Mouse (Mus musculus) ES-Bruce4 (cell line): ENCODE measurements at regions not wholly inside any gene's neighbourhood (a gene's known extent, or its start where the extent isn't known, plus 50 kb on each side); places are given as distances from the start of the nearest gene placed in this dataset.

ENCODE experiments used
- CTCF ChIP-seq: IDR thresholded peaks from one replicate; pipeline ENCODE4 v1.8.1; 2011; ENCODE audit warnings: low read depth, low read length
- EP300 ChIP-seq: IDR thresholded peaks from 2 replicates; pipeline ENCODE4 v1.6.1; 2011; ENCODE audit warnings: low read depth, low read length; ENCODE audit not compliant: insufficient read depth
- POLR2A ChIP-seq: IDR thresholded peaks from one replicate; pipeline ENCODE4 v1.8.1; 2011; ENCODE audit warnings: low read length; ENCODE audit not compliant: insufficient read depth

DNA sequence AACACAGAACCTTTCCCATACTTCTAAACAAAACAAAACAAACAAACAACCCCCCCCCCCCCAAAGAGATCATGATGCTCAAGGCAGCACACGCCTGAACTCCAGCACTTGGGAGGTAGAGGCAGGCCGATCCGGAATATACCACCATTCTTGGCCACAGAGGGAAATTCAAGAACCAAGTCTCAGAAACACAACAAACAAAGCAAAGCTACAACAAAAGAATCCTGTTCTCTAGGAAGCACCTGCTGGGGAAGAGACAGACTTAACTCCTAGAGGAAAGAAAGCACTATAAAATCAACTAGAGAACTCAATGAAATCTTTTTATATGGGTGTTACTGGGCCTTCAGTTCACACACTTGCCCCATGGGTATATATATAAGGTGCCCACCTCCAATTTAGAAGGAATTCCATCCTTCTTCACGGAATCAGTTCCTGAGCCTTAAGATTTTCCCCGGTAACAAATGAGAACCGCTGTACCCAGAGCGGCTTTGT lies 96.1 kb downstream of the Tmco5 start:
- TF ChIP-seq CTCF (no peak), EP300 (no peak), POLR2A (no peak)
